Mouse (Mus musculus) intestine, postnatal 0 days (tissue): ENCODE measurements at regions not wholly inside any gene's neighbourhood (a gene's known extent, or its start where the extent isn't known, plus 50 kb on each side); places are given as distances from the start of the nearest gene placed in this dataset.

Experiments
- ATAC-seq: fragments of 200-750 bp; cut with Nextera tagmentation; 2 replicates; pipeline ENCODE4 v1.8.0; 2017; ENCODE audit warnings: mild to moderate bottlenecking, moderate TSS enrichment, moderate library complexity
- H3K27ac ChIP-seq: fragments of 300-500 bp; sonication (generic); 2 replicates; pipeline ENCODE4 v1.5.1; 2014; ENCODE audit warnings: mild to moderate bottlenecking, low read depth, low read length, moderate library complexity
- H3K27me3 ChIP-seq: fragments of 300-500 bp; sonication (generic); replicated peaks from 2 replicates; pipeline ENCODE4 v1.6.1; 2014; ENCODE audit warnings: low read length, mixed read lengths; ENCODE audit not compliant: control insufficient read depth, insufficient read depth
- H3K36me3 ChIP-seq: fragments of 300-500 bp; sonication (generic); 2 replicates; pipeline ENCODE4 v1.6.1; 2014; ENCODE audit warnings: mild to moderate bottlenecking, moderate library complexity; ENCODE audit not compliant: control insufficient read depth, insufficient read depth
- H3K4me1 ChIP-seq: fragments of 300-500 bp; sonication (generic); replicated peaks from 2 replicates; pipeline ENCODE4 v1.6.1; 2014; ENCODE audit warnings: antibody characterized with exemption, low read length, mixed read lengths; ENCODE audit not compliant: control insufficient read depth, insufficient read depth
- H3K4me2 ChIP-seq: fragments of 300-500 bp; sonication (generic); replicated peaks from 2 replicates; pipeline ENCODE4 v1.6.1; 2014; ENCODE audit warnings: low read depth, mild to moderate bottlenecking, moderate library complexity
- H3K4me3 ChIP-seq: fragments of 300-500 bp; sonication (generic); 2 replicates; pipeline ENCODE4 v1.5.1; 2014; ENCODE audit warnings: low read depth, low read length
- H3K9ac ChIP-seq: fragments of 300-500 bp; sonication (generic); 2 replicates; pipeline ENCODE4 v1.6.1; 2014; ENCODE audit warnings: mild to moderate bottlenecking, low read depth, low read length
- H3K9me3 ChIP-seq: fragments of 300-500 bp; sonication (generic); 2 replicates; pipeline ENCODE4 v1.6.1; 2016; ENCODE audit warnings: mixed run types; ENCODE audit not compliant: control insufficient read depth
- CTCF ChIP-seq: sonication (generic); IDR thresholded peaks from 2 replicates; pipeline ENCODE4 v1.5.1; 2016; ENCODE audit warnings: low read depth, mild to moderate bottlenecking, control low read depth, antibody characterized with exemption, moderate library complexity
- WGBS: fragments of 180-500 bp; shearing (Covaris S2); extraction: QIAGEN DNeasy Blood & Tissue Kit; methylation state at CpG from one replicate; pipeline ENCODE4 v1.1.7; 2014; 5-methylcytosine and 5-hydroxymethylcytosine counted together

GRCm38 (mm10) chr15:69346065-69346464 is 2845.4 kb upstream of the Lrrc6 start:
- Histone ChIP-seq H3K36me3 (no peaks in the 10 kb centered on the region), H3K27ac (no peak overlapping the region), H3K27me3 (no peaks in the 10 kb centered on the region), H3K4me1 (no peaks in the 10 kb centered on the region), H3K4me2 (no peak overlapping the region), H3K9ac (no peak overlapping the region), H3K9me3 (no peaks in the 10 kb centered on the region), H3K4me3 (no peak overlapping the region)
- WGBS, result 76% methylated on average over 1 of the region's 1 CpGs
- ATAC-seq, result no peak
- TF ChIP-seq CTCF, result no peak

- Histone ChIP-seq H3K27ac (no peak overlapping the region), H3K4me2 (no peak overlapping the region), H3K9me3 (no peaks in the 10 kb centered on the region), H3K27me3 (no peaks in the 10 kb centered on the region), H3K4me3 (no peak overlapping the region), H3K36me3 (no peaks in the 10 kb centered on the region), H3K9ac (no peak overlapping the region), H3K4me1 (no peaks in the 10 kb centered on the region)
- 78% methylated on average over 2 of the region's 2 CpGs for WGBS
- ATAC-seq, result no peak
- no peak for TF ChIP-seq CTCF
Observed at GRCm38 (mm10) chr15:69342759-69343158, 2842.0 kb upstream of the Lrrc6 start.

GRCm38 (mm10) chr15:69336491-69336890 is 2835.8 kb upstream of the Lrrc6 start:
- H3K4me3 ChIP-seq, result no peak overlapping the region
- H3K9ac ChIP-seq, result no peak overlapping the region
- no peaks in the 10 kb centered on the region for H3K27me3 ChIP-seq
- no peaks in the 10 kb centered on the region for H3K4me1 ChIP-seq
- 54% methylated on average over 2 of the region's 2 CpGs for WGBS
- H3K4me2 ChIP-seq, result no peak overlapping the region
- TF ChIP-seq CTCF, result no peak
- no peaks in the 10 kb centered on the region for H3K9me3 ChIP-seq
- H3K27ac ChIP-seq, result no peak overlapping the region
- no peak for ATAC-seq
- no peaks in the 10 kb centered on the region for H3K36me3 ChIP-seq

DNA sequence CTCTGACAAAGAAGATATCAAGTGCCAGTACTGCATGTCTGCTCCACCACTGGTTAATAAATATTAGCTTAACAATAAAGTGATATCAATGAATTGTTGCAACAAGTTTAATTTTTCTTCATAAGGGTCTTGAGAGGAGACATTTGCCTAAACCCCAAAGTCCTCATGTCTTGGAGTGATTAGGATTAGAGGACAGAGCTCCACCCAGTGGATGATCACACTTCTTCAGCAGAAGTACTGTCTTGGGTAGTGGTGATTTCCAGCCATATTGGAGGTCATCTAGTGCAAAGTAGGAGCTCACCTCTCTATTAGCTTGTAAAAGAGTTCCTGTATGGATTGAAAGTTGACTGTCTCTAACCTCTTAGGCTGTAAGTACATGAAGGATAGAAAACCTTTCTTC is 2825.8 kb upstream of the Lrrc6 start:
- Histone ChIP-seq H3K4me1 (no peaks in the 10 kb centered on the region), H3K36me3 (no peaks in the 10 kb centered on the region), H3K27me3 (no peaks in the 10 kb centered on the region), H3K27ac (no peak overlapping the region), H3K9ac (no peak overlapping the region), H3K9me3 (no peaks in the 10 kb centered on the region), H3K4me2 (no peak overlapping the region), H3K4me3 (no peak overlapping the region)
- 0 out of 2 replicates have a peak, but pooled peaks have one; percentile 25 for TF ChIP-seq CTCF
- no peak for ATAC-seq

DNA sequence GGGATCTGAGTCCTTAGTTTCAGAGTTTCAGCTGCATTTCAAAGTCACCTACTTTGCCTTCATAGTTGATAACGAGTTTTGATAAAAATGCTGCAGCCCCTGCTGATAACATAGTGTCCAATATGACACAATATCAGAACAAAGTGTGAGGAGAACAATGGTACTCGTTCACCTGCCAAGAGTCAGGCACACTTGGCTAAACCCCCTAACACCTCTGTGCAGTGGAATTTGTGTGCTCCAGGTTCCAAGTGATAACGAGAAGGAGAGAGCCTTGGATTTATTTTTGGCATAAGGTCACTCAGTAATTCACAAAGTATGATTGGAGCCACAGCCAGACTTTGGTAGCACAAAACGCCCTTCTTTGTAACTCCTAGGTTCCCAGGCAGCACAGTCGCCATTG is 2802.4 kb upstream of the Lrrc6 start:
- no peaks in the 10 kb centered on the region for H3K4me1 ChIP-seq
- no peaks in the 10 kb centered on the region for H3K9me3 ChIP-seq
- no peak for ATAC-seq
- no peaks in the 10 kb centered on the region for H3K27me3 ChIP-seq
- H3K9ac ChIP-seq, result no peak overlapping the region
- WGBS, result 70% methylated on average over 5 of the region's 5 CpGs
- no peak overlapping the region for H3K4me3 ChIP-seq
- H3K4me2 ChIP-seq, result no peak overlapping the region
- no peak overlapping the region for H3K27ac ChIP-seq
- H3K36me3 ChIP-seq, result no peaks in the 10 kb centered on the region
- TF ChIP-seq CTCF, result no peak

DNA sequence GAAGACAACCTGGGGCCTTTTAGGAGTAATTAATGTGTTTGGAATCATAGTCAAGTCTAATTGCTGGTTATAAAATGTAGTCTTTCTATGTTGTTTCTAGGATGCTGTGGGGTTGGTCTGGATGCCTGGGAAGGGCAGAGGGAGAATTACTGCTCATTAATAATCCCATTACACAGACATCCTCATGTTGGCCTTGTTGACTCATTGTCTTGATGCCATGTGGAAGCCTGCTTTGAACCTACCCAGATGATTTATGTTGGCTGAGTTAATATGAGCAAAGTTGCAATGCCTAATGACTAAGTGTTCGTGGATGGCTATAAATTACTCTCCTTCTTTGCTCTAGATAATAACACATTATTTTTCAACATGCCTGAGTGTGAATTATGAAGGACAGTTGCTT is 2790.6 kb upstream of the Lrrc6 start:
- Histone ChIP-seq H3K4me1 (no peaks in the 10 kb centered on the region), H3K9ac (no peak overlapping the region), H3K36me3 (no peaks in the 10 kb centered on the region), H3K9me3 (no peaks in the 10 kb centered on the region), H3K27me3 (no peaks in the 10 kb centered on the region), H3K4me3 (no peak overlapping the region), H3K27ac (no peak overlapping the region), H3K4me2 (no peak overlapping the region)
- 39% methylated on average over 1 of the region's 1 CpGs for WGBS
- ATAC-seq, result no peak
- no peak for TF ChIP-seq CTCF

GRCm38 (mm10) chr15:69275546-69276255 is 2775.0 kb upstream of the Lrrc6 start:
- H3K27ac ChIP-seq, result no peak overlapping the region
- no peak overlapping the region for H3K4me2 ChIP-seq
- no peaks in the 10 kb centered on the region for H3K4me1 ChIP-seq
- H3K4me3 ChIP-seq, result no peak overlapping the region
- no peaks in the 10 kb centered on the region for H3K36me3 ChIP-seq
- TF ChIP-seq CTCF, result no peak
- H3K9ac ChIP-seq, result no peak overlapping the region
- ATAC-seq, result no peak
- H3K27me3 ChIP-seq, result no peaks in the 10 kb centered on the region
- H3K9me3 ChIP-seq, result no peaks in the 10 kb centered on the region
